Mouse (Mus musculus): ENCODE measurements around the gene Gm10037.

DNA sequence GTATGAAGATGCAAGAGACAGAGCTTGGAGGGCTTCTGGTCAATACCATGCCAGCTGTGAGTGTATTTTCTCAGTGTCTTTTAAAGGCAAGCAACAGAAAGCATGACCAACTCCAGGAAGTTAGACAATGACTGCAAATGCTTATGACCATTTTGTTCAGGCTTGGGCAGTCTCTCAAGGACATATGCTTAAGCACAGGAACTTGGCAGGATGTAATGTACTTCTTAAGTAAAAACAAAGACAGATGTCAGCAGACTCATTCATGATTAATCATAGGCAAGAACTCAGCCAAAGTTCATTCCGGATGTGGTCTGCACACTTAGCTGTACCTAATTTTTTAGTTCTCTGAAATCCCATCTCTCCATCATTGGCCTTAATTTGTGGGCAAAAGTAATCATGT, 12.3 kb upstream of the Gm10037 start:
- TF ChIP-seq CTCF (IDR thresholded peaks at IDR 0.05) (no peak), EP300 (IDR thresholded peaks at IDR 0.05; ENCODE audit: insufficient read depth, low read depth, low read length) (no peak)
